Mouse (Mus musculus) myocyte (in vitro differentiated cells): ENCODE measurements around the gene Tmem45a. TPM values are rescaled to one million over a fixed set of nuclear protein-coding genes. Genes with fewer than 3 reads are reported as not detected.
"Not testable (repeated sequence)": the region's sequence is repeated elsewhere in the genome, so short reads cannot be mapped to it uniquely, and the experiment has no call there.

ENCODE experiments used
- H3K27me3 ChIP-seq: one replicate; pipeline ENCODE4 v1.6.1; 2011; ENCODE audit not compliant: control insufficient read depth, insufficient read depth, insufficient read length
- H3K36me3 ChIP-seq: one replicate; pipeline ENCODE4 v1.6.1; 2011; ENCODE audit not compliant: control insufficient read depth, insufficient read depth
- H3K4me2 ChIP-seq: one replicate; pipeline ENCODE4 v1.6.1; 2011; ENCODE audit warnings: low read depth, control low read depth
- H3K4me3 ChIP-seq: one replicate; pipeline ENCODE4 v1.5.1; 2011; ENCODE audit warnings: mild to moderate bottlenecking, control low read depth, moderate library complexity
- H3K79me2 ChIP-seq: one replicate; pipeline ENCODE4 v1.6.1; 2011; ENCODE audit not compliant: control insufficient read depth, insufficient read depth
- H3ac ChIP-seq: one replicate; pipeline ENCODE4 v1.6.1; 2011; ENCODE audit not compliant: control insufficient read depth, insufficient read length
- CEBPB ChIP-seq: IDR thresholded peaks from 2 replicates; pipeline ENCODE4 v1.6.1; 2011; ENCODE audit warnings: mild to moderate bottlenecking, moderate library complexity; ENCODE audit not compliant: poor library complexity, insufficient read depth, severe bottlenecking
- E2F4 ChIP-seq: IDR thresholded peaks from one replicate; pipeline ENCODE4 v1.6.1; 2011; ENCODE audit warnings: mild to moderate bottlenecking, control low read depth, moderate library complexity; ENCODE audit not compliant: insufficient read depth
- MAX ChIP-seq: IDR thresholded peaks from one replicate; pipeline ENCODE4 v1.6.1; 2011; ENCODE audit warnings: low read depth, mild to moderate bottlenecking, control low read depth
- MYOD1 ChIP-seq, 3 experiments: IDR thresholded peaks; one replicate each; pipeline ENCODE4 v1.6.1; 2011; ENCODE audit warnings: control low read depth in 2 of 3, low read depth in 2 of 3, mild to moderate bottlenecking in 2 of 3, moderate library complexity in 1 of 3; ENCODE audit not compliant: insufficient read length in 2 of 3, control insufficient read depth in 1 of 3
- MYOG ChIP-seq, 3 experiments: IDR thresholded peaks; one replicate each; pipeline ENCODE4 v1.6.1; 2011; ENCODE audit warnings: control low read depth in 2 of 3, low read depth in 2 of 3, mild to moderate bottlenecking in 2 of 3; ENCODE audit not compliant: insufficient read length in 2 of 3, control insufficient read depth in 1 of 3, insufficient read depth in 1 of 3
- POLR2A ChIP-seq: IDR thresholded peaks from one replicate; pipeline ENCODE4 v1.6.1; 2011; ENCODE audit warnings: low read depth, mild to moderate bottlenecking, control low read depth, moderate library complexity; ENCODE audit not compliant: insufficient read length
- POLR2AphosphoS2 ChIP-seq: IDR thresholded peaks from one replicate; pipeline ENCODE4 v1.6.1; 2011; ENCODE audit warnings: low read depth, control low read depth; ENCODE audit not compliant: insufficient read length
- REST ChIP-seq: IDR thresholded peaks from one replicate; pipeline ENCODE4 v1.6.1; 2011; ENCODE audit warnings: mild to moderate bottlenecking, control low read depth, moderate library complexity; ENCODE audit not compliant: insufficient read depth, insufficient read length
- SRF ChIP-seq: IDR thresholded peaks from one replicate; pipeline ENCODE4 v1.6.1; 2011; ENCODE audit warnings: low read depth; ENCODE audit not compliant: control insufficient read depth, insufficient read length
- TCF12 ChIP-seq: IDR thresholded peaks from one replicate; pipeline ENCODE4 v1.6.1; 2011; ENCODE audit warnings: mild to moderate bottlenecking, control low read depth; ENCODE audit not compliant: poor library complexity, insufficient read depth, severe bottlenecking
- TCF3 ChIP-seq: IDR thresholded peaks from one replicate; pipeline ENCODE4 v1.6.1; 2011; ENCODE audit warnings: low read depth, control low read depth; ENCODE audit not compliant: insufficient read length
- USF1 ChIP-seq: IDR thresholded peaks from one replicate; pipeline ENCODE4 v1.6.1; 2011; ENCODE audit warnings: low read depth, mild to moderate bottlenecking, control low read depth, moderate library complexity
- polyA plus RNA-seq: library from polyadenylated mRNA; unstranded; fragments of >200 nt; fragmentation: generic; extraction: Trizol; gene quantifications from one replicate; pipeline ENCODE4 v1.2.1, GENCODE M21; 2012; ENCODE audit warnings: missing spikeins

Tmem45a gene
- 6.0 TPM for polyA plus RNA-seq

DNA sequence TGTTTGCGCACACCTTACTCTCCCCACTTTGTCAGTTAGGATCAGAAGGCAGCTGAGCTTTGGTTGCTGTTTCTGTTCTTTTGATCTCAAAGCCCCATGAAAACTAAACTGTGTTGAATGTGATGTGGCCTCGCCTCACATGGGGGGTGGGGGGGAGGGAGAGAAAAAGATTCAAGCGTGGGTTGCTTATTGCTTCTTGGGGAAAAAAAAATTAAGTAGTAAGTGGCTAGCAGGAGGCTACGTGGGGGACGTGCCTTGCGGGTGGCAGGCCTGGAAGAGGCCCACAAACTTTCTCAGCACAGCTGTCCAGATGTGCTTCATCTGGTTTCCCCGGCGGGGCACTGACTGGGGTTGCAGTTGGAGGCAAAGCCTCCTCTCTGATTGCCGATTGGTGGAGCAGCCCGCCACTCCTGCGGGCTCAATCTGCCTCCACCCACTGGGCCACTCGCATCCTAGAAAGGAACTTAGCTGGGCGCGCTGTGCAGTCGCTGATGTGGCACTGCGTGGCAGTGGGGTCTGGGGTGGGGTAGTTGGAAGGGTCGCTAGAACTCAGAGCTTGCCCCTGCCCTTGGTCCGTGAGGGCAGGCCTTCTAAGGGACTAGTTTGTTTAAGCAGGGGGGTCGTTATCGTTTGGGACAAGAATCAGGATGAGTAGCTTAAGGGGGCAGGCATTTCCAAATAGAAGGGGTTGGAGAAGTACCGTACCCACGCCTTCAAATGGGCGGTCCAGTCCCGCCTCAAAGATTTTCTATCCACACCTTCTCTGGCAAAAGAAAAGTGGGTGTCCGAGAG, at the start of gene Tmem45a:
TSS of gene Tmem45a (minus strand) at position 343 of the 792 bp plus-strand sequence.
- H3ac ChIP-seq, result no peak within 1 kb of the TSS
- no peak for TF ChIP-seq SRF
- peak; percentile 23 for TF ChIP-seq POLR2A
- peak within 1 kb of the TSS; percentile 58 for H3K4me2 ChIP-seq
- H3K79me2 ChIP-seq, result no peaks in the 10 kb centered on the region
- no peaks in the 10 kb centered on the region for H3K36me3 ChIP-seq
- H3K27me3 ChIP-seq, result no peaks in the 10 kb centered on the region
- no peak within 1 kb of the TSS for H3K4me3 ChIP-seq

DNA sequence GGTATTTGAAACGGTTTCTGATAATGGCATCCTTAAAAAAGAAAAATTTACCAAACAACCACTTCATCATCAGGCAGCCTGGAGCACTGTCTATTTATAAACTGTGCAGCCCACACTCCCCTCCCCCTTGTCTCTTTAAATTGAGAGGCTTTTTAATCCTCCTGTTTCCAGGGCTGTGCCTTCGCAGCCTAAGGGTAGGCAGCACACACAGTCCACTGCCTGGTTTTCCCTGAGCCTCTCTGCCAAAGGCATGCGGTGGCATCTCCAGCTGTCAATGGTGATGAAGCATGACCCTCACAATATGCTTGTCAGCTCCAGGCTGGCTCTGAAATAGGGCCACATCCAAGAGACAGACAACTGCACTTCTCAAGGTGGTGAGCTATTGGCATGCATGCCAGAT, 42.1 kb upstream of the Tmem45a start, which contains the start of gene Lnp1:
TSS of gene Lnp1 (minus strand) at position 39 of the 400 bp plus-strand sequence.
- H3ac ChIP-seq, result no peak within 1 kb of the TSS
- no peaks in the 10 kb centered on the region for H3K27me3 ChIP-seq
- no peak for TF ChIP-seq USF1
- no peaks in the 10 kb centered on the region for H3K79me2 ChIP-seq
- H3K36me3 ChIP-seq, result no peaks in the 10 kb centered on the region
- H3K4me3 ChIP-seq, result no peak within 1 kb of the TSS
- no peak within 1 kb of the TSS for H3K4me2 ChIP-seq

DNA sequence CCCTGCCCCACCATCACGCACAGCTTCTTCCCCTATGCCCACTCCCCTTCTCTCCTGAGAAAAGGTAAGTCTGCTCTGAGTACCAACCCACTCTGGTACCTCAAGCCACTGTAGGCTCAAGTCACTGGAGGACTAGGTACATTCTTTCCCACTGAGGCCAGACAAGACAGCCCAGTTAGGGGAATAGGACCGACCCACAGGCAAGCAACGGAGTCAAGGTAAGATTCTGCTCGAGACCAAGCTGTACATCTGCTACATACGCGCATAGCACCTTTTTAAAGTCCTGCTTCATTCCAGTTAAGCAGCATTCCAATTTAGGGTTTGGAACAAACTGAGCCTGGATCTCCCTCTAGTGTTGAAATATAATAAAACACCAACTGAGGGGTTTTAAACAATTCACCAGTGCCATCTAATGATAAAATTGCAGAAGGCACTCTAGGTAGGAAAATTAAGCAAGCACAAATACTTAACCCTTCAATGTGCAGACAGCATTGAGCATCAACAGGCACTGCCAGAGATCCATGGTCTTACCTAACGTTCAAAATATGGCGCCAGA, 34.2 kb upstream of the Tmem45a start:
- Histone ChIP-seq H3K27me3 (no peaks in the 10 kb centered on the region), H3K4me3 (no peak overlapping the region), H3K79me2 (no peaks in the 10 kb centered on the region), H3K36me3 (no peaks in the 10 kb centered on the region), H3ac (no peak overlapping the region), H3K4me2 (no peak overlapping the region)
- TF ChIP-seq MAX (no peak), POLR2AphosphoS2 (no peak)

DNA sequence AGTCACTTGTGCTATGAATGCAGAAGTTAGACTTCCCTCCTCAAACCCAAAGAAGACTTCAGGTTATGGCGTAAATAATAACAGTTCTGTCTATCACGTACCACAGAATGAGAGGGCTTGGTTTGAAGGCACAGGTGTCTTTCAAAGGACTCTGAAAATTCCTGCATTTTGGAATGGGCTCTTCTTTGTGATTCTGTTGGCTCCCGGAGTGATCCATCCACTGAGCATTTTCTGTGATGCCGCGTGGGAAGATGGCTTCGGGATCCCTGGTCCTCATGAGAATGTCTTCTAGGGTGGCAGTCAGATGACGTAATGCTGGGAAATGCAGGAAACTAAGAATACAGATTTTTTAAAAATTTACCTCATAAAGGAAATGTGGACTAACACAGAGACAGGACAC, 31.3 kb upstream of the Tmem45a start:
- TF ChIP-seq CEBPB, result 0 out of 2 replicates have a peak, but pooled peaks have one; percentile 7
- no peak for TF ChIP-seq MYOD1 (IDR thresholded peaks at IDR 0.05; ENCODE audit: control insufficient read depth in 1 of 3, insufficient read length in 2 of 3, low read depth in 2 of 3)
- no peaks in the 10 kb centered on the region for H3K79me2 ChIP-seq

DNA sequence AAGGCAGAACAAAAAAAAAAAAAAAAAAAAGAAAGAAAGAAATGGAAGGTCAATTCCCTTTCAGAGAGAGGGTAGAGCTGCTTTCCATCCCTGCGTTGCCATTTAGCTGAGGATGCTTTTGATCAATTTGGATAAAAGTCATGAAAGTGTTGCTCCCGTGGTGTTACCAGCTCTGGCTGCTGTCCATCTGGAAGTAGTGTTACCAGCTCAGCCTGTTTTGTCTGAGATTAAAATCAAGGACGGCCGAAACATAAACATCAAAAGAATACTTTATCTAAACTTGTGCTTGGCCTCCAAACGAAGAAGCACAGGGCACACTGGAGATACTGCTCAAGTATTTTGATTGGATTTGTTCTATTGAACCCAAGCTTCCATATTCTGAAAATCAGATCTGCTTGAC, 23.0 kb upstream of the Tmem45a start:
- Histone ChIP-seq H3K36me3 (no peaks in the 10 kb centered on the region), H3ac (no peak overlapping the region), H3K4me3 (no peak overlapping the region), H3K27me3 (no peaks in the 10 kb centered on the region), H3K79me2 (no peaks in the 10 kb centered on the region), H3K4me2 (no peak overlapping the region)
- TF ChIP-seq SRF, result no peak
- no peak for TF ChIP-seq USF1
- TF ChIP-seq CEBPB, result no peak

More for the DNA sequence above, 31.3 kb upstream of the Tmem45a start:
- Histone ChIP-seq H3K36me3 (no peaks in the 10 kb centered on the region), H3ac (no peak overlapping the region), H3K27me3 (no peaks in the 10 kb centered on the region), H3K4me3 (no peak overlapping the region), H3K4me2 (no peak overlapping the region)

DNA sequence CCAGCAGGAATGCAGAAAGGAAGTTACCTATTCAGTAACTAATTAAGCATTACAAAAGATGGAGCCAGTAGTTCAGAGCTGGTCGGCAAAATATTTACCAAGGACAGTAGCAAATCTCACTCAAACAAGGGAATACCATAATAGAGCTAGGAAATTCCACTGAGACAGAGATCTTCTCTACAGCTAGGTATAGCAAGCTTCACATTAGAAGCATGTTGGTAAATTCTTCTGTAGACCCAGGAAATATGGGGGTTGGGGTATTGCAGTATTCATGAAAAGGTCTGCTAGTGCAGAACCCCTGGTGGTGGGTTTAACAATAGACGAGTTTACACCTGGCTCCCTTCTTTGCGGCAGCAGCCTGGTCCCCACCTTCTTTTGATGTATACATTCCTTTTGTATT, 16.2 kb upstream of the Tmem45a start:
- H3ac ChIP-seq, result not testable (repeated sequence)

DNA sequence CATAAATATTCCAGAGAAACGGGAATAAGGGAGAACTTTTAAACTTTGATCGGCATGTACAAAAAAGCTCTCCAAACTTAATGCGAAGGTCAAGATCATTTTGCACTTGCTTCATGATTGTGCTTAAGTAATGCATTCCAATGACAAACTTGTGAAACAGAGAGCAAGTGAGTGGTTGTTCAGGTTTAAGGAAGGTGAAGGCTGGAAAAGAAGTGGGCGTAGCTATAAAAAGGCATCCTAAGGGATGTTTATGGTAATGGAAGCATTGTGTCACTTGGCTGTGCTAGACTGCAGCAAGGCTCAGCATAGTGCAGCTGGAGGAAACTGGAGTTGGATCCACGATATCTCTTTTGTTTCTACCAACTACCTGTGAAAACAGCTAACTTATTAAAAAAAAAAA, 5.6 kb upstream of the Tmem45a start:
- no peaks in the 10 kb centered on the region for H3K27me3 ChIP-seq
- H3K4me3 ChIP-seq, result no peak overlapping the region
- no peaks in the 10 kb centered on the region for H3K36me3 ChIP-seq

More for the DNA sequence above, 16.2 kb upstream of the Tmem45a start:
- not testable (repeated sequence) for H3K36me3 ChIP-seq, H3K4me3 ChIP-seq, H3K79me2 ChIP-seq, H3K4me2 ChIP-seq, H3K27me3 ChIP-seq

More for the DNA sequence above, 5.6 kb upstream of the Tmem45a start:
- H3K79me2 ChIP-seq, result no peaks in the 10 kb centered on the region
- H3ac ChIP-seq, result no peak overlapping the region
- no peak for TF ChIP-seq TCF12
- no peak for TF ChIP-seq POLR2AphosphoS2
- TF ChIP-seq E2F4, result no peak
- TF ChIP-seq SRF, result no peak
- no peak for TF ChIP-seq POLR2A
- no peak for TF ChIP-seq REST
- TF ChIP-seq MYOG (IDR thresholded peaks at IDR 0.05; ENCODE audit: control insufficient read depth in 1 of 3, insufficient read depth in 1 of 3, insufficient read length in 2 of 3, low read depth in 2 of 3), result no peak
- no peak for TF ChIP-seq USF1
- no peak for TF ChIP-seq TCF3
- TF ChIP-seq MYOD1 (IDR thresholded peaks at IDR 0.05; ENCODE audit: control insufficient read depth in 1 of 3, insufficient read length in 2 of 3, low read depth in 2 of 3), result no peak
- no peak for TF ChIP-seq MAX
- TF ChIP-seq CEBPB, result no peak
- no peak overlapping the region for H3K4me2 ChIP-seq
